Mouse (Mus musculus): ENCODE measurements at regions not wholly inside any gene's neighbourhood (a gene's known extent, or its start where the extent isn't known, plus 50 kb on each side); places are given as distances from the start of the nearest gene placed in this dataset.

DNA sequence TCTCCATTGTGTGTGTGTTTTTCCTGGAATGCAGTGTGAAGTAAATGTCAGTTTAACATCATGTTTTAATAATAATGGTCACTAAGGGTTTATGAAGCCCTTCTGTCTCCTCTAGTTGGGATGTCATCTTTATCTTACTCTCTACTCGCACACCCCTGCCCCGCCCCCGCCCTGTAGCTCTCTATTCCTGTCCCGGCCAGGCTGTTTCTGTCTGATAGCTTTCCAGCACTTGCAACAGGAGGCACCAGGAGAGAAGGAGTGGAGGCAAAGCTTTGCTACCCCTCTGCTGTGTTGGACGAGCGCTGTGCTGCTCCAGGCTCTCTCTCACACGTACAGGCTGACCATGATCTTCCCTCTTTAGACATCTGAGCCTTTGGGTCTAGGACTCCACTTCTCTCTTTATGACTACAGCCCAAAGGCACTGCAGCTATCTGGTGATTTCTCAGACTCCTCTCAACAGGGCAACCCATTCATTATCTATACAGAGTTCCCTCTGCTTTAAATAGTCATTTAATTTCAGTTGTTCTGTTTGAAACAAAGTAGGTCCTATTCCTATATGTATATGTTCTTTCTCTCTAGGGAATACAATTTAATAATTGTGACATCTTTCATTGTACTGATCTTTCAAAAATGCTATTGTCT is 151.6 kb upstream of the Ube2e3 start:
- no peak for TF ChIP-seq CTCF (IDR thresholded peaks at IDR 0.05)
- no peak for TF ChIP-seq EP300 (IDR thresholded peaks at IDR 0.05)

Measured in lung, postnatal 0 days (tissue).